Mouse (Mus musculus) intestine, embryonic 16.5 days (tissue): ENCODE results near the gene Cacna1a. TPM values are rescaled to one million over a fixed set of nuclear protein-coding genes. Genes with fewer than 3 reads are reported as not detected.
A peak's percentile ranks its signal among the peaks of the same experiment; 100 is the strongest.

Experiments used
- ATAC-seq: fragments of 200-750 bp; cut with Nextera tagmentation; 2 replicates; pipeline ENCODE4 v1.8.0; 2017; ENCODE audit warnings: moderate TSS enrichment, moderate library complexity
- H3K27ac ChIP-seq: fragments of 300-500 bp; sonication (generic); 2 replicates; pipeline ENCODE4 v1.5.1; 2014; ENCODE audit warnings: mild to moderate bottlenecking, low read length
- H3K27me3 ChIP-seq: fragments of 300-500 bp; sonication (generic); replicated peaks from 2 replicates; pipeline ENCODE4 v1.6.1; 2014; ENCODE audit warnings: low read length, control low read depth, mixed read lengths; ENCODE audit not compliant: control insufficient read depth, insufficient read depth
- H3K36me3 ChIP-seq: fragments of 300-500 bp; sonication (generic); 2 replicates; pipeline ENCODE4 v1.6.1; 2014; ENCODE audit warnings: low read length, control low read depth; ENCODE audit not compliant: control insufficient read depth, insufficient read depth
- H3K4me1 ChIP-seq: fragments of 300-500 bp; sonication (generic); 2 replicates; pipeline ENCODE4 v1.6.1; 2014; ENCODE audit warnings: low read length, control low read depth, mixed read lengths; ENCODE audit not compliant: control insufficient read depth, insufficient read depth
- H3K4me2 ChIP-seq: fragments of 300-500 bp; sonication (generic); 2 replicates; pipeline ENCODE4 v1.6.1; 2014; ENCODE audit warnings: low read depth, low read length, control low read depth
- H3K4me3 ChIP-seq: fragments of 300-500 bp; sonication (generic); 2 replicates; pipeline ENCODE4 v1.5.1; 2014; ENCODE audit warnings: mild to moderate bottlenecking, low read length
- H3K9ac ChIP-seq: fragments of 300-500 bp; sonication (generic); 2 replicates; pipeline ENCODE4 v1.6.1; 2014; ENCODE audit warnings: low read depth, low read length
- H3K9me3 ChIP-seq: fragments of 300-500 bp; sonication (generic); 2 replicates; pipeline ENCODE4 v1.6.1; 2016; ENCODE audit warnings: low read length, control low read depth; ENCODE audit not compliant: control insufficient read depth
- WGBS: fragments of 180-500 bp; shearing (Covaris S2); extraction: QIAGEN DNeasy Blood & Tissue Kit; methylation state at CpG from one replicate; pipeline ENCODE4 v1.1.7; 2014; 5-methylcytosine and 5-hydroxymethylcytosine counted together
- polyA plus RNA-seq: library from polyadenylated mRNA; unstranded; fragments of >200 nt; fragmentation: Nextera tagmentation; extraction: Ambion mirVana; gene quantifications from 2 replicates; pipeline ENCODE4 v1.2.1, GENCODE M21; 2015

Gene Cacna1a
- polyA plus RNA-seq, 1 experiment from 2014 or later: 2.5 TPM

- H3K9me3 ChIP-seq: no peaks in the 10 kb centered on the region
- 89% methylated on average over 4 of the region's 4 CpGs for WGBS
- no peaks in the 10 kb centered on the region for H3K27me3 ChIP-seq
- peaks cover 17% of the 10 kb centered on the region for H3K4me1 ChIP-seq
- no peak overlapping the region for H3K9ac ChIP-seq
- H3K36me3 ChIP-seq: no peaks in the 10 kb centered on the region
- H3K4me3 ChIP-seq: no peak overlapping the region
- no peak overlapping the region for H3K4me2 ChIP-seq
- no peak overlapping the region for H3K27ac ChIP-seq
- no peak for ATAC-seq
Observed at GRCm38 (mm10) chr8:84631813-84632212, 243.6 kb downstream of the Cacna1a start.

GRCm38 (mm10) chr8:84633841-84634584, 245.8 kb downstream of the Cacna1a start:
- no peak overlapping the region for H3K4me2 ChIP-seq
- no peak for ATAC-seq
- H3K4me3 ChIP-seq: no peak overlapping the region
- no peaks in the 10 kb centered on the region for H3K36me3 ChIP-seq
- no peaks in the 10 kb centered on the region for H3K9me3 ChIP-seq
- H3K27me3 ChIP-seq: no peaks in the 10 kb centered on the region
- peaks cover 17% of the 10 kb centered on the region for H3K4me1 ChIP-seq
- WGBS: 50% methylated on average over 10 of the region's 10 CpGs
- H3K27ac ChIP-seq: no peak overlapping the region
- no peak overlapping the region for H3K9ac ChIP-seq

DNA sequence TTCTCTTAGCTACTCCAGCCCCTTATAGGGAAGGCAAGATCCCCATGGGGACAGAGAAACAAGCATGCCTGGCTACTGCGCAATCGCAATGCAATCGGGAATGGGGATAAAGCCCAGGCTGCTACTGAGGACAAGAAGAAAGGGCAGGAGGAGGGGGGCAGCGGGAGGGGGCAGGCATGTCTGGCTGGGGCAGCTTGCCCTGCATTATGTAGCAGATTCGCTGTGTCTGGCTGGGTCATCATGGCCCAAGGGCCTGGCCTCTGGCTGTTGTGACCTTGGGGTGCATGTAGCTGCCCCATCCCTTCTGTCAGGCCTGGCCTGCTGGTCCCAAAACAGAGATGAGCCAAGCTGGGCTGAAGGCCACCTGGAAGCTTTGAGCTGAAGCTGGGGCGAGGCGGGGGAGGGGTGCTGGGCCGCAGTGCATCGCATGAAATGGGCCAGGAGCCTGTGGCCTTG, 246.6 kb downstream of the Cacna1a start:
- H3K36me3 ChIP-seq: no peaks in the 10 kb centered on the region
- no peak overlapping the region for H3K27ac ChIP-seq
- 56% methylated on average over 9 of the region's 9 CpGs for WGBS
- no peak for ATAC-seq
- no peaks in the 10 kb centered on the region for H3K9me3 ChIP-seq
- no peaks in the 10 kb centered on the region for H3K27me3 ChIP-seq
- H3K4me2 ChIP-seq: no peak overlapping the region
- no peak overlapping the region for H3K4me3 ChIP-seq
- peaks cover 17% of the 10 kb centered on the region for H3K4me1 ChIP-seq
- 0 out of 2 replicates have a peak overlapping the region, but pooled peaks have one; percentile 21 for H3K9ac ChIP-seq

DNA sequence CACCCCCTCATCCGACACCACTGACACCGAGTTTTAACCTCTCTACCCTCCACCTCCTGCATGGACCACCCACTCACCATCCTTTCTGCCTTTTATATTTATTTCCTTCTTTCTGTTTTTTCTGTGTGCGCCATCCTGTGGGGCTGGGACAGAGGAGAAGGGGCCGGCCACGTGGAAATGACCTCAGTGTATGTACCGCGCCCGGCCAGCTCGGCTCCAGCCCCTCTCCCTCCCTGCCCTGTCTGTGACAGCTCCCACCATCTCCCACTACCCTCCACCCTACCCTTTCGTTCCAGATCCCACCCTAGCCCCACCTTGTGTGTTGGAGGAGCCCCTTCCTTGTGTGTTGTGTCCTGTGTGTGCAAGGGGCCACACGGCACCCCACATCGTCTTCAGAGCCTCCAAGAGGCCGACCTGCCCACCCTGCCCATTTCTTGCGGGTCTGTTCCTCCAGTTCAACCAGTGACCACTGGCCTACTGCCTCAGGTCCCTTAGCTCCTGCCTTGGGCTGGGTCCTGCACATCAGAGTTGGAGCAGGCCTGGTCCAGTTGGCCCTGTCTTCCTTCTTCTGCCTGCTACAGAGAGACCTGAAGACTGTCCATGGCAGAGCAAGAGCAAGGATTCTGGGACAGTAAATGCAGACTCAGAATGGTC, 247.3 kb downstream of the Cacna1a start:
- Histone ChIP-seq H3K4me2 (no peak overlapping the region), H3K27ac (peak overlapping the region; percentile 39; the same call in 1 of the 2 replicates), H3K36me3 (no peaks in the 10 kb centered on the region), H3K9ac (peak overlapping the region; percentile 58), H3K27me3 (no peaks in the 10 kb centered on the region), H3K4me1 (peaks cover 21% of the 10 kb centered on the region), H3K9me3 (no peaks in the 10 kb centered on the region), H3K4me3 (no peak overlapping the region)
- ATAC-seq: no peak
- 66% methylated on average over 14 of the region's 14 CpGs for WGBS

- Histone ChIP-seq H3K4me2 (no peak overlapping the region), H3K27ac (peak overlapping the region; percentile 39; the same call in 1 of the 2 replicates), H3K9me3 (no peaks in the 10 kb centered on the region), H3K9ac (peak overlapping the region; percentile 58), H3K4me3 (no peak overlapping the region), H3K36me3 (no peaks in the 10 kb centered on the region), H3K4me1 (peaks cover 21% of the 10 kb centered on the region), H3K27me3 (no peaks in the 10 kb centered on the region)
- WGBS: 81% methylated on average over 17 of the region's 17 CpGs
- ATAC-seq: no peak
Observed at GRCm38 (mm10) chr8:84636051-84636691, 247.9 kb downstream of the Cacna1a start.

DNA sequence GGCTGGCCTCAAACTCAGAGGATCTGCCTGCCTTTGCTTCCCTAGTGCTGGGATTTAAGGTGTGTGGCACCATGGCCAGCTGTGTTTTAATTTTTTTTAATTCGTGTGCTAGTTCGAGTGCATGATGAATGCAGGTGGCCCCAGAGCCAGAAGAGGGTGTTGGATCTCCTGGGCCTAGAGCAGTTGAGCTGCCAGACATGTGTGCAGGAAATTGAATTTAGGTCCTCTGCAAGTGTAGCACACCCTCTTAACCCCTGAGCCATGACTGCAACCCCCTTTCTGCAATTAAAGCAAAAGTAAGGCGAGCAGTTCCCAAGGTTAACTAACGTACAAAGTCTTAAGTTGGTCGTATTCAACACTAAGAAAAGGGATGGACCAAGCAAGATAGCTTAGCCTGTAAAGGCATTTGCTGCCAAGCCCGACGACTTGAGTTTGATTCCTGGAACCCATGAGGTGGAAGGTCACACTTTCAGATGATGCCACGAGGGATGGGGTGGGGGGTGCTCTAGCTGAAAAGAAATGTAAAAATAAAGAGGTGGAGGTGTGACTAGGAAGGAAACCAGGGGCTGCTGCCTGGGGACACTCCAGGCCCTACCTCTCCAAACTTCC, 249.8 kb downstream of the Cacna1a start:
- WGBS: 36% methylated on average over 8 of the region's 8 CpGs
- Histone ChIP-seq H3K4me2 (peak overlapping the region; percentile 92), H3K4me3 (peak overlapping the region; percentile 57), H3K27ac (peak overlapping the region; percentile 79), H3K9me3 (no peaks in the 10 kb centered on the region), H3K27me3 (no peaks in the 10 kb centered on the region), H3K4me1 (peaks cover 21% of the 10 kb centered on the region), H3K9ac (peak overlapping the region; percentile 79), H3K36me3 (no peaks in the 10 kb centered on the region)
- ATAC-seq: no peak

GRCm38 (mm10) chr8:84638555-84639161, 250.4 kb downstream of the Cacna1a start:
- ATAC-seq: peak; percentile 32
- peaks cover 21% of the 10 kb centered on the region for H3K4me1 ChIP-seq
- peak overlapping the region; percentile 92 for H3K4me2 ChIP-seq
- peak overlapping the region; percentile 79 for H3K27ac ChIP-seq
- H3K9me3 ChIP-seq: no peaks in the 10 kb centered on the region
- peak overlapping the region; percentile 79 for H3K9ac ChIP-seq
- H3K36me3 ChIP-seq: no peaks in the 10 kb centered on the region
- 0% methylated on average over 43 of the region's 52 CpGs for WGBS
- peak overlapping the region; percentile 57 for H3K4me3 ChIP-seq
- H3K27me3 ChIP-seq: no peaks in the 10 kb centered on the region

- Histone ChIP-seq H3K9ac (peak overlapping the region; percentile 79), H3K4me2 (peak overlapping the region; percentile 92), H3K9me3 (no peaks in the 10 kb centered on the region), H3K4me1 (peaks cover 21% of the 10 kb centered on the region), H3K27ac (peak overlapping the region; percentile 79), H3K36me3 (no peaks in the 10 kb centered on the region), H3K27me3 (no peaks in the 10 kb centered on the region), H3K4me3 (peak overlapping the region; percentile 57)
- whole genome bisulfite sequencing: under 1% methylated on average over 91 of the region's 106 CpGs
- peak; percentile 94 for ATAC-seq
Observed at GRCm38 (mm10) chr8:84639162-84640009, 251.1 kb downstream of the Cacna1a start.
